Mouse (Mus musculus): Measurements from ENCODE around the gene Dmp1. TPM values are rescaled to one million over a fixed set of nuclear protein-coding genes. Genes with fewer than 3 reads are reported as not detected.

Dmp1 gene
- polyA plus RNA-seq, 1 experiment: 0.47 TPM

DNA sequence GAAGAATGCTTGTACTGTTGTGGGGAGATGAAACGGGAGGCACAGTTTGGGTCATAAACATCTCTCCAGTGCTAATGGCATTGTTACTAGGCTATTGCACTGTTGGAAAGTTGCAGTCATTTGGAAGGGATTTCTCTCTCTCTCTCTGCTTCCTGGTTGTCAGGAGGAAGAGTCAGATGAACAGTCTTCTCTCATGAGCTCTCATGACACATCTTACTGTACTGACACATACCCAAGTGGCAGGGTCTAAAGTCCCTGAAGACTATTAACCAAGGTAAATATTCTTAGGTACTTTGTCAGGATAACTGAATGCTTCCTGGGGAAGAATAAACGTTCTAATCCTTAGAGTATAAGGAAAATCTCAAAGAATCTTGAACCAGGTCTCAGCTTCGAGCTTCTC, 54.2 kb downstream of the Dmp1 start:
- Histone ChIP-seq H3K27me3 (ENCODE audit: control insufficient read depth, insufficient read depth, low read length) (no peaks in the 10 kb centered on the region), H3K36me3 (ENCODE audit: control insufficient read depth, insufficient read depth, low read length) (no peaks in the 10 kb centered on the region), H3K27ac (ENCODE audit: insufficient read depth, low read depth, low read length) (no peak overlapping the region), H3K4me3 (ENCODE audit: low read depth, low read length) (no peak overlapping the region), H3K4me1 (ENCODE audit: control insufficient read depth, insufficient read depth, insufficient read length, low read length) (no peaks in the 10 kb centered on the region)
- WGBS: 31% methylated on average over 3 of the region's 3 CpGs
- TF ChIP-seq CTCF (IDR thresholded peaks at IDR 0.05; ENCODE audit: extremely low read depth, insufficient read length, insufficient replicate concordance, low read depth, low read length) (no peak), POLR2A (IDR thresholded peaks at IDR 0.05; ENCODE audit: low read depth, low read length) (no peak)

DNA sequence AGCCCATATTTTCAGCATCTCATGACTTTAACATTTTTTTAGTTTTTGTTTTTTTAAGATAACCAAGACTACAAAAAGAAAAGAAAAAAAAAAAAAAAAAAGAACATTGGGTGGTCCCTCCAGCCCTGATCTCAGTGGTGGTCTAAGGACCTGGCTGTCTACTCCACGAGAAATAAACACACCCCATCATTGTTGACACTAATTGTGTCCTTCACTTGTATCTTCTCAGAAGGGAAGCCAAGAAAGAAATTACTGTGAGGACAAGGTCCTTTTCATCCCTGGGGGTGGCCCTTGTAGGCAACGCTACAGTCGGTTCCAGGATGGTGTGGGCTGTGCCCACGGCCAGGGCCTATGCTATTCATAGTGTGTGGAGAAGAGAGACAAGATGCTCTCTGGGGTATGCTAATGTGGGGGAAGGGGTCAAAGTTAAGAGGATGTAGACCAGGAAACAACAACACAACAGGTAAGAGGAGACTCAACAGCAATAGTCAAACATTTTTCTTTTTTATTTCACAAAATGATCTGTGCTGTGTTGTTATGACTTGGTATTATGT, 59.6 kb downstream of the Dmp1 start:
- 69% methylated on average over 4 of the region's 4 CpGs for WGBS
- Histone ChIP-seq H3K36me3 (ENCODE audit: control insufficient read depth, insufficient read depth, low read length) (no peaks in the 10 kb centered on the region), H3K4me3 (ENCODE audit: low read depth, low read length) (no peak overlapping the region), H3K27me3 (ENCODE audit: control insufficient read depth, insufficient read depth, low read length) (no peaks in the 10 kb centered on the region), H3K27ac (ENCODE audit: insufficient read depth, low read depth, low read length) (no peak overlapping the region), H3K4me1 (ENCODE audit: control insufficient read depth, insufficient read depth, insufficient read length, low read length) (peaks cover 8% of the 10 kb centered on the region; the same call in 1 of the 2 replicates)
- no peak for TF ChIP-seq CTCF (IDR thresholded peaks at IDR 0.05; ENCODE audit: extremely low read depth, insufficient read length, insufficient replicate concordance, low read depth, low read length)
- no peak for TF ChIP-seq POLR2A (IDR thresholded peaks at IDR 0.05; ENCODE audit: low read depth, low read length)

DNA sequence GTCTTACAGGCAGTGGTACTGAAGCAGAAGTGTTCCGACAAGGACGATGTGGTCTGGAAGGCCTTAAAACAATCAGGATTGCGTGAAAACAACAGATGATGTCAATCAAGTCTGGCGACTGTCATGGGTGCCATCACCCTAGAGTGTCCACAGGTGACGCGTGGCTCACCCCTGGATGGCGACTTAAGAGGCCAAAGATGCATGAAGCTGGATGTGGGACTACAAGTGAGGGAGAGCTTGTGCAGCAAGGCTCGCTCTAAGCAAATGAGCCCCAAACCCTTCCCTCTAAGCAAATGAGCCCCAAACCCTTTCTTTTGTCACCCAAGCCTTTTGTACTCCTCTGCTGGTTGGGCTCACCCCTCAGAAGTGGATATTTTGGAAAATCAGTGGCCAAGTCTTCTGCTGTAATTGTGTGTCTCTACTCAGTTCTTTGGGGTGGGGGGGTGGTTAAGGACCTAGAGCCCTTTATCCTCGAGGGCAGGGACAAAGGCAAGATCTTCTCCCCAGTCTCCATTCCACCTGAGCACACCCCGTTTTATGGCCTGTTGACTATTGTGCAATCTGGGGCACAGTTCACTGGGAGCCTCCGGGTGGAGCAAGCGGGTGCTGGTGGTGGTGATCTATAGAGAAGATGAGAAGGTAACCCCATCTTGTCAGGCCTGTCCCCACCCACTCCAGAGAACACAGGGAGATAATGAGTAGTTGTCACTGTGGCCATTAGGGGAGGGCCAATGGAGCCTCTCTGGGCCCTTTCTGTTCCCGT, 60.8 kb downstream of the Dmp1 start:
- H3K36me3 ChIP-seq (ENCODE audit: control insufficient read depth, insufficient read depth, low read length): no peaks in the 10 kb centered on the region
- 69% methylated on average over 13 of the region's 13 CpGs for WGBS
- H3K4me1 ChIP-seq (ENCODE audit: control insufficient read depth, insufficient read depth, insufficient read length, low read length): peaks cover 8% of the 10 kb centered on the region; the same call in 1 of the 2 replicates
- no peak overlapping the region for H3K27ac ChIP-seq (ENCODE audit: insufficient read depth, low read depth, low read length)
- no peaks in the 10 kb centered on the region for H3K27me3 ChIP-seq (ENCODE audit: control insufficient read depth, insufficient read depth, low read length)
- H3K4me3 ChIP-seq (ENCODE audit: low read depth, low read length): no peak overlapping the region
- TF ChIP-seq POLR2A (IDR thresholded peaks at IDR 0.05; ENCODE audit: low read depth, low read length): no peak
- no peak for TF ChIP-seq CTCF (IDR thresholded peaks at IDR 0.05; ENCODE audit: extremely low read depth, insufficient read length, insufficient replicate concordance, low read depth, low read length)

Other genes with a start within 250 kb of the Dmp1 start
- gene Hsd17b13, start 225.2 kb upstream of the Dmp1 start, polyA plus RNA-seq (2012; rRNA removed): 5.7 and 6.0 TPM in 2 replicates
- 46.9 and 109 TPM in 2 replicates for gene Hsd17b11, start 180.7 kb upstream of the Dmp1 start, polyA plus RNA-seq (2012; rRNA removed)
- 24.6 and 58.0 TPM in 2 replicates for gene Nudt9, start 156.3 kb upstream of the Dmp1 start, polyA plus RNA-seq (2012; rRNA removed)
- not detected in 2 replicates for gene Gm17660, start 125.0 kb upstream of the Dmp1 start, polyA plus RNA-seq (2012; rRNA removed)
- 24.3 and 28.8 TPM in 2 replicates for gene Sparcl1, start 88.9 kb upstream of the Dmp1 start, polyA plus RNA-seq (2012; rRNA removed)
- not detected in 2 replicates for gene Dspp, start 31.9 kb upstream of the Dmp1 start, polyA plus RNA-seq (2012; rRNA removed)
- not detected in 2 replicates for gene Ibsp, start 96.6 kb downstream of the Dmp1 start, polyA plus RNA-seq (2012; rRNA removed)
- not detected in 2 replicates for gene Mepe, start 122.7 kb downstream of the Dmp1 start, polyA plus RNA-seq (2012; rRNA removed)
- gene Spp1, start 232.5 kb downstream of the Dmp1 start, polyA plus RNA-seq (2012; rRNA removed): 0.32 and 12.0 TPM in 2 replicates

Data from small intestine, adult 2 months (tissue).